Comparison of ENCODE assay signal across 9 mouse cellular contexts in the genomic region with DNA sequence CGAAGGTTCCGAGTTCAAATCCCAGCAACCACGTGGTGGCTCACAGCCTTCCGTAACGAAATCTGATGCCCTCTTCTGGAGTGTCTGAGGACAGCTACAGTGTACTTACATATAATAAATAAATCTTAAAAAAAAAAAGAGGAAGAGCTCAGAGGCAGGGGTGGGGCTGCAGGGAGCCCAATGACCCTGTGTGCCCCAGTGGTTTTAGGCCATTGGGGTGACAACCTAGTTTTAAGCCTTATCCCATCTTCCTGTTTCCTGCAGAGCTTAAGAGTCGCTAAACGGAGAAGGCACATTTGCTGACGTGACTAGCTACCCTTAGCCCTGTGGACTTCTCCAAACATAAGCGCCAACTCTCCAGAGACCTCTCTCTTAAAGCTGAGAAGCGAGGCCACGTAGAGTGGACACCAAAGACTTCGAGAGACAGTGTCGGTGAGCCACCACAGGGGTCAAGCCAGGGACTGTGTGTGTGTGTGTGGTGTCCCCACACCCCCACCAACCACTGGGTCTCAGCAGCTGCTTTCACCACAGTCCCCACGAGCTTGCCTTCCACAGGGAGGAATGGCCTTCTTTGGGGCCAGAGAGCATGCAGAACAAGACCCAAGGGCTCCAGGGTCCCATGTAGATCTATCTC. TPM values are rescaled to one million over a fixed set of nuclear protein-coding genes. Genes with fewer than 3 reads are reported as not detected.
DNase-seq lines count a peak whose midpoint lies in the region; ATAC-seq lines count a peak whose summit lies in the region.
"Had no signal": no experiment of that assay in that cellular context is flagged by ENCODE, and none has a peak within 500 bp of the region (broad histone marks: within the 10 kb centered on the region; RNA-seq: fewer than 3 reads in every experiment).

No protein-coding gene starts in this region.

- no peaks in the 10 kb centered on the region for H3K9me3 ChIP-seq in kidney, embryonic 16.5 days (ENCODE audit: low read length)
- H3K9me3 ChIP-seq in hindbrain, embryonic 15.5 days, result no peaks in the 10 kb centered on the region

- no peak for DNase-seq in kidney, postnatal 36 days
- DNase-seq in monocyte, adult 2 months (ENCODE audit: low read depth in 1 of 2, low spot score in 2 of 2), result peak; percentile 45 to 53
- DNase-seq in ovary, postnatal 10 days (ENCODE audit: low spot score), result no peak
- no peak for DNase-seq in layer of hippocampus, adult 9-10 months (ENCODE audit: low spot score)
- DNase-seq in cerebellum, adult 9-11 months, result no peak
- DNase-seq: forebrain, postnatal 0 days had no signal

- no peak for ATAC-seq in kidney, embryonic 16.5 days (ENCODE audit: low FRiP score, low TSS enrichment)
- no peak for ATAC-seq in hindbrain, embryonic 15.5 days (ENCODE audit: low FRiP score, low read depth)
- ATAC-seq: forebrain, postnatal 0 days had no signal

- H3K4me3 ChIP-seq in kidney, embryonic 16.5 days (ENCODE audit: low read length), result peak overlapping the region; percentile 72; the same call in 1 of the 2 replicates
- H3K4me3 ChIP-seq in brown adipose tissue, adult 24 weeks (ENCODE audit: insufficient read depth, low read depth, low read length), result peak overlapping the region; percentile 97
- no peak overlapping the region for H3K4me3 ChIP-seq in hindbrain, embryonic 15.5 days

- peaks cover 16% of the 10 kb centered on the region for H3K4me1 ChIP-seq in kidney, embryonic 16.5 days (ENCODE audit: insufficient read depth, low read length)
- H3K4me1 ChIP-seq in brown adipose tissue, adult 24 weeks (ENCODE audit: control insufficient read depth, insufficient read depth, insufficient read length, low read length), result peaks cover 18% of the 10 kb centered on the region
- H3K4me1 ChIP-seq in hindbrain, embryonic 15.5 days (replicated peaks), result peaks cover 22% of the 10 kb centered on the region

- 73% methylated on average over 14 of the region's 14 CpGs for WGBS in kidney, embryonic 16.5 days
- WGBS in hindbrain, embryonic 15.5 days, result 86% methylated on average over 14 of the region's 14 CpGs

- no peak overlapping the region for H3K27ac ChIP-seq in kidney, embryonic 16.5 days (ENCODE audit: low read length)
- peak overlapping the region; percentile 54 for H3K27ac ChIP-seq in brown adipose tissue, adult 24 weeks (replicated peaks; ENCODE audit: low read depth, low read length)
- H3K27ac ChIP-seq in hindbrain, embryonic 15.5 days (replicated peaks), result no peak overlapping the region

- H3K4me2 ChIP-seq in kidney, embryonic 16.5 days (replicated peaks; ENCODE audit: low read depth, low read length), result peak overlapping the region; percentile 98
- peak overlapping the region; percentile 95; the same call in 1 of the 2 replicates for H3K4me2 ChIP-seq in hindbrain, embryonic 15.5 days

- H3K9ac ChIP-seq in kidney, embryonic 16.5 days (replicated peaks; ENCODE audit: low read length), result no peak overlapping the region
- no peak overlapping the region for H3K9ac ChIP-seq in hindbrain, embryonic 15.5 days
- H3K9ac ChIP-seq: forebrain, postnatal 0 days had no signal

- H3K27me3 ChIP-seq in kidney, embryonic 16.5 days (ENCODE audit: insufficient read depth, low read length), result peaks cover 36% of the 10 kb centered on the region
- H3K27me3 ChIP-seq in hindbrain, embryonic 15.5 days, result peaks cover 26% of the 10 kb centered on the region

- H3K36me3 ChIP-seq in kidney, embryonic 16.5 days (ENCODE audit: insufficient read depth, low read length), result no peaks in the 10 kb centered on the region
- no peaks in the 10 kb centered on the region for H3K36me3 ChIP-seq in hindbrain, embryonic 15.5 days

RNA-seq across cellular contexts. Expression of a gene that starts 3.2 kb away (rescaled TPM):
- 1.6 and 1.8 TPM in 2 replicates for polyA plus RNA-seq in kidney, embryonic 16.5 days (2015; fragmentation: Nextera tagmentation; extraction: Ambion mirVana)
- 0.24 and 1.0 TPM in 2 replicates for polyA plus RNA-seq in brown adipose tissue, adult 24 weeks (2012; ENCODE audit: insufficient read depth, insufficient read length, missing spikeins)
- polyA plus RNA-seq in hindbrain, embryonic 15.5 days (2015; fragmentation: Nextera tagmentation; extraction: Ambion mirVana), result 0.62 and 0.67 TPM in 2 replicates

RNA-seq across cellular contexts. Expression of a gene that starts 13.9 kb away (rescaled TPM):
- 6.8 and 7.8 TPM in 2 replicates for polyA plus RNA-seq in kidney, embryonic 16.5 days (2015; fragmentation: Nextera tagmentation; extraction: Ambion mirVana)
- polyA plus RNA-seq in brown adipose tissue, adult 24 weeks (2012; ENCODE audit: insufficient read depth, insufficient read length, missing spikeins), result 4.1 and 4.6 TPM in 2 replicates
- polyA plus RNA-seq in hindbrain, embryonic 15.5 days (2015; fragmentation: Nextera tagmentation; extraction: Ambion mirVana), result 27.5 and 29.5 TPM in 2 replicates

Comparison
In these comparisons a context has a peak if more than half of its experiments do, and no peak if none do; other contexts are left out.
1. DNase-seq: peak in monocyte, adult 2 months (2 of 2); none in kidney, postnatal 36 days (0 of 2), ovary, postnatal 10 days (single experiment), layer of hippocampus, adult 9-10 months (single experiment) and cerebellum, adult 9-11 months (single experiment).